Mouse (Mus musculus) stomach, postnatal 0 days (tissue): ENCODE measurements around the gene Arpc2. TPM values are rescaled to one million over a fixed set of nuclear protein-coding genes. Genes with fewer than 3 reads are reported as not detected.

Experiments
- ATAC-seq: fragments of 200-750 bp; cut with Nextera tagmentation; 2 replicates; pipeline ENCODE4 v1.8.0; 2017; ENCODE audit not compliant: low FRiP score, low TSS enrichment
- DNase-seq: peaks from one replicate; pipeline ENCODE4 v3.0.0-alpha.2; 2016; ENCODE audit warnings: low spot score
- H3K27ac ChIP-seq: fragments of 300-500 bp; sonication (generic); replicated peaks from 2 replicates; pipeline ENCODE4 v1.5.1; 2014; ENCODE audit warnings: mild to moderate bottlenecking, control low read depth
- H3K27me3 ChIP-seq: fragments of 300-500 bp; sonication (generic); 2 replicates; pipeline ENCODE4 v1.6.1; 2014; ENCODE audit warnings: low read length; ENCODE audit not compliant: control insufficient read depth, insufficient read depth
- H3K36me3 ChIP-seq: fragments of 300-500 bp; sonication (generic); 2 replicates; pipeline ENCODE4 v1.6.1; 2014; ENCODE audit warnings: low read length, mixed read lengths; ENCODE audit not compliant: control insufficient read depth, insufficient read depth
- H3K4me1 ChIP-seq: fragments of 300-500 bp; sonication (generic); replicated peaks from 2 replicates; pipeline ENCODE4 v1.6.1; 2014; ENCODE audit warnings: antibody characterized with exemption; ENCODE audit not compliant: control insufficient read depth, insufficient read depth
- H3K4me2 ChIP-seq: fragments of 300-500 bp; sonication (generic); replicated peaks from 2 replicates; pipeline ENCODE4 v1.6.1; 2014; ENCODE audit warnings: low read depth, mild to moderate bottlenecking, control low read depth, moderate library complexity
- H3K4me3 ChIP-seq: fragments of 300-500 bp; sonication (generic); 2 replicates; pipeline ENCODE4 v1.5.1; 2014; ENCODE audit warnings: low read depth, low read length, control low read depth
- H3K9ac ChIP-seq: fragments of 300-500 bp; sonication (generic); 2 replicates; pipeline ENCODE4 v1.6.1; 2014; ENCODE audit warnings: mild to moderate bottlenecking, low read length, control low read depth, mixed read lengths
- H3K9me3 ChIP-seq: fragments of 300-500 bp; sonication (generic); 2 replicates; pipeline ENCODE4 v1.6.1; 2016; ENCODE audit warnings: low read length; ENCODE audit not compliant: control insufficient read depth
- CTCF ChIP-seq: IDR thresholded peaks from 2 replicates; pipeline ENCODE4 v1.5.1; 2016; ENCODE audit warnings: antibody characterized with exemption, low read depth, mild to moderate bottlenecking, moderate library complexity
- EP300 ChIP-seq: optimal IDR thresholded peaks from 2 replicates; pipeline ENCODE3; 2016; ENCODE audit warnings: antibody characterized with exemption
- WGBS: fragments of 180-500 bp; shearing (Covaris S2); extraction: QIAGEN DNeasy Blood & Tissue Kit; methylation state at CpG from one replicate; pipeline ENCODE4 v1.1.7; 2014; 5-methylcytosine and 5-hydroxymethylcytosine counted together
- polyA plus RNA-seq: library from polyadenylated mRNA; unstranded; fragments of >200 nt; fragmentation: Nextera tagmentation; extraction: Ambion mirVana; gene quantifications from 2 replicates; pipeline ENCODE4 v1.2.1, GENCODE M21; 2015

Gene Arpc2
- polyA plus RNA-seq, 1 experiment from 2014 or later, result 585 TPM

DNA sequence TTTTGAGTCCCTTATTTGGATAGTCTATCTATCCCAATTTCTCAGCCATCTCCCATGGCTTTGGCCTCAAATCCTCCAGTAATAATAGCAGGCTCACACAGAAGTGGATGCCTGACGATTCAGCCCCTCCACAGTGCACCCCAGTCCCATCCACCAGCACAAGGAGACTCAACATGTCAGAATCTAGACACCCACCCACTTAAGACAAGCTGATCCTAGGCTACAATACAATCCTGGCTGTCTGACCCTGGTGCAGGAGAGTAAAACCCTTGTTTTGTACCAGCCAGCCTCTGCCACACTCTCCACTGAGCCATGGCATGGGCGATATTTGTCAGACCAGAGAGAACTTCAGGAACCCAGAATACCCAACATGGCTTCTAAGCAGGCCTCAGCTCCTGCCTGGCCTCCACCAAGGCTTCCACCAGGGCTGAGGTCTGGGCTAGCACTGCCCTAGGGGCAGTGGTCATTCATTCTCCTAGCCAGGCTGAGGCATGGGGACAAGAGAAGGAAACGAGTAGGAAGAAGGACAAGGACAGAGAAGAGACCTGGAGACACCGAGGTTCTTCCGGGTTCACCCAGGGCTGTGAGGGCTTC, 62.4 kb downstream of the Arpc2 start:
- WGBS, result 75% methylated on average over 5 of the region's 5 CpGs
- no peak for DNase-seq
- peak overlapping the region; percentile 31 for H3K4me2 ChIP-seq
- peak overlapping the region; percentile 100 for H3K27ac ChIP-seq
- TF ChIP-seq CTCF, result no peak
- TF ChIP-seq EP300, result no peak
- H3K27me3 ChIP-seq, result no peaks in the 10 kb centered on the region
- H3K36me3 ChIP-seq, result peaks cover 3% of the 10 kb centered on the region; the same call in 1 of the 2 replicates
- peaks cover 48% of the 10 kb centered on the region for H3K4me1 ChIP-seq
- H3K4me3 ChIP-seq, result no peak overlapping the region
- no peaks in the 10 kb centered on the region for H3K9me3 ChIP-seq
- peak overlapping the region; percentile 51; the same call in 1 of the 2 replicates for H3K9ac ChIP-seq
- ATAC-seq, result no peak

DNA sequence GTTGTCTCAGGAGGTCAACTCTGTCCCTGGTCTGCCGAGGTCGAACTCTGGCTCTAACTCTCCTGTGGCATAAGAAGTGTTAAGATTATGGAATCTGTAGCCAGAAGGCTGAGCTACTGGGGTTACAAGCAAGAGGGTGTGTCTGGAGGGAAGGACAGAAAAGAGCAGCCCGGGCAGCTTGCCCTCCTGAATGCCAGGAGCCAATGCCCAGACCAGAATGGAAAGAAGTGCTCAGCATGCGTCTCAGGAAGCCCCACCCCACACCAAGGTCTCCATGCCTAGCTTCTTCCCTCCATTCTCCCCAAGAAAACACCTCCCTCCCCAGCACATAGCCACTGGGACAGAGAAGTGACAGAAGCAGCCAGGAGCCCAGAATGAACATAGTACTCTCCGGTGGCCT, 63.1 kb downstream of the Arpc2 start:
- no peaks in the 10 kb centered on the region for H3K27me3 ChIP-seq
- 34% methylated on average over 5 of the region's 5 CpGs for WGBS
- no peaks in the 10 kb centered on the region for H3K9me3 ChIP-seq
- peak; percentile 59 for DNase-seq
- H3K27ac ChIP-seq, result peak overlapping the region; percentile 100
- ATAC-seq, result no peak
- H3K4me1 ChIP-seq, result peaks cover 46% of the 10 kb centered on the region
- TF ChIP-seq EP300 (no peak), CTCF (no peak)
- peaks cover 3% of the 10 kb centered on the region; the same call in 1 of the 2 replicates for H3K36me3 ChIP-seq
- peak overlapping the region; percentile 51 for H3K9ac ChIP-seq
- H3K4me2 ChIP-seq, result peak overlapping the region; percentile 31
- no peak overlapping the region; the same call in 1 of the 2 replicates for H3K4me3 ChIP-seq

DNA sequence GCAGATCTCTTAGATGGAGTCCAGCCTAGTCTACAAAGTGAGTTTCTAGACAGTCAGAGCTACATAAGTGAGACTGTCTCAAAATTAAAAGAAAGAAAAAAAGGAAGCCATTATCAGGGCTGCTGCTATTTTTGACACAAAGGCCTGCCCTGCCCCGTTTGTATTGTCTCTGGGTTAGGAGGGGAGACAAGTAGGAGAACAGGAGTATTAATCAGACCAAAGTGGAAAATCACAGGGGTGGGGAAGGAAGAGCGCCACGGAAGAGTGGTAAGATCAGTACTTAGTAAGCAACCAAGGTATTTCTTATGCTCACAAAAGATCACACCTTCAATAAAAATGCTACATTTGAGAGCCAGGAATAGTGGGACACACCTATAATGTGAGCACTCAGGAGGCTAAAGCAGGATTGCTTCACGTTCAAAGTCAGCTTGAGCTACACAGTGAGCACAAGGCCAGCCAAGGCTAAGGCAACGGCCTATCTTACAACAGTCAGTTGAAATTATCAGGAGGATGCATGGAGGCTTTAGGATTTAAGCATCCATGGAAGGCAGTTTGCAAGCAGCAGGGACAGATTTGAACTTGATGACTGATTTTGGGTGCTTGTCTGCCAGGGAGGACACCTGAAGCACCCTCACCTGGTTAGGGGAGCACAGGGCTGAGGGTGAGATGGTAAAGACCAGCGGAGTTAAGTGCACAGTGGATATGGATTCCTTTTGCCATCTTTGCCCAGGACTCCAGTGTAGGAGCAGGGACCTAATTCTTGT, 64.6 kb downstream of the Arpc2 start:
- peak overlapping the region; percentile 73 for H3K27ac ChIP-seq
- H3K4me2 ChIP-seq, result no peak overlapping the region
- DNase-seq (peak; percentile 17), ATAC-seq (no peak)
- no peaks in the 10 kb centered on the region for H3K9me3 ChIP-seq
- no peak overlapping the region for H3K9ac ChIP-seq
- H3K27me3 ChIP-seq, result no peaks in the 10 kb centered on the region
- WGBS, result 52% methylated on average over 6 of the region's 6 CpGs
- TF ChIP-seq EP300 (no peak), CTCF (no peak)
- H3K4me1 ChIP-seq, result peaks cover 35% of the 10 kb centered on the region
- H3K4me3 ChIP-seq, result no peak overlapping the region
- H3K36me3 ChIP-seq, result no peaks in the 10 kb centered on the region

DNA sequence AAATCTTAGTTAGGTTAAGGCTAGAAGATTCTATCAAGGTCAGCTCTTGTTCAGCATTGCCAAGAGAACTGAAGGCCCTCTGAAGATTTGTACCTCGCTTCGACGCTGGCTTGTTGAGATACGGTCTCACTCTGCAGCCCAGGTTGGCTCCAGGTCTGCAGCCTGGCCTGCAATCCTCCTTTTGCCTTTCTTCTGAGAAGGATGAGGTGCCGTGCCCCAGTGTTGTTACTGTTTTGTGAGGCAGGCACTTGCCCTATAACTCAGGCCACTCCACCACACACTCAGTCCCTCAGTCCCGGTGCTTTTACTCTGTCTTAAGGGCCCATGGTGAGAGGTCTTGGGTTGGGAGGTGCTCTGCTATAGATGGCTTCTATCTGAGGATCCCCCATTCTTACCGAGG, 66.3 kb downstream of the Arpc2 start:
- H3K4me3 ChIP-seq, result peak overlapping the region; percentile 92; the same call in 1 of the 2 replicates

DNA sequence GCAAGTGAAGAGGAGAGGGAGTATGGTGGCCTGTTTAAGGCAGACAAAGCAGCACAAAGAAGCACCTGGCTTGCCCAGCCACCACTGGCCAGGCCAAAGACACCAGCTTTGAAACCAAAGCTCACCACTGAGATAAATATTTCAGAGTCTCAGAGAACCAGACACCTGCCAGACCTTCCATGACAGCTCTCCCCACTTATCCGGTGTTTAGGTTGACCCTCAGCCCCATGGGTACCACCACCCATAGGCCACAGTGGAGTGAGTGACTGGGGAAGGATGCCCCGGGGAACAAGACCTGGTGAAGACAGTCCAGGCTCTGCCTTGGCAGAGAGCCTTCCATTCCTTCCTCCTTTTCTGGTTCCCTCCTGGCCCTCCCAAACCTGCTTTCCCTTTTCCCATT, 67.0 kb downstream of the Arpc2 start:
- TF ChIP-seq EP300, result no peak
- no peak for TF ChIP-seq CTCF
- DNase-seq, result no peak
- no peaks in the 10 kb centered on the region for H3K36me3 ChIP-seq
- no peak for ATAC-seq
- peak overlapping the region; percentile 76 for H3K4me2 ChIP-seq
- peak overlapping the region; percentile 97 for H3K9ac ChIP-seq
- H3K4me3 ChIP-seq, result peak overlapping the region; percentile 92
- 50% methylated on average over 2 of the region's 2 CpGs for WGBS
- H3K27ac ChIP-seq, result peak overlapping the region; percentile 78
- peaks cover 16% of the 10 kb centered on the region for H3K4me1 ChIP-seq
- H3K9me3 ChIP-seq, result no peaks in the 10 kb centered on the region
- no peaks in the 10 kb centered on the region for H3K27me3 ChIP-seq

More for the DNA sequence above, 66.3 kb downstream of the Arpc2 start:
- Histone ChIP-seq H3K27me3 (no peaks in the 10 kb centered on the region), H3K4me1 (peaks cover 21% of the 10 kb centered on the region), H3K27ac (peak overlapping the region; percentile 78; the same call in 1 of the 2 replicates), H3K36me3 (no peaks in the 10 kb centered on the region), H3K4me2 (peak overlapping the region; percentile 76), H3K9me3 (no peaks in the 10 kb centered on the region), H3K9ac (peak overlapping the region; percentile 97)
- no peak for DNase-seq
- ATAC-seq, result no peak
- no peak for TF ChIP-seq EP300
- no peak for TF ChIP-seq CTCF
- 81% methylated on average over 7 of the region's 7 CpGs for WGBS
